Comparison of ENCODE assay signal across 8 mouse cellular contexts in the genomic region with DNA sequence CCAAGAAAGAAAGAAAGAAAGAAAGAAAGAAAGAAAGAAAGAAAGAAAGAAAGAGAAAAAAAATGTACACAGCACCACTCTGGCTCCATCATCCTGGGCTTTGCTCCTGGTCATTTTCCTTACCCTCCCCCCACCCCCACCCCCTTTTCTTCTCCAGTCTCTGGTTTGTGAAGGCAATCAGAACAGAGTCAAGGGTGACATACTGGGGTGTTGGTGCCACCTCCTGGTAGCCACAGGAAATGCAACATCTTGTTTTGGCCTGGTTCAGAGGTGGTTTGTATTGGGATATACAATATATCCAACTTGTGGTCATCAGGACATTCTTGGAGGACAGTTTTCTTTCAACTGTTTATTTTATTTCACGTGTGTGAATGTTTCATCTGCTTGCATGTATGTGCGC. TPM values are rescaled to one million over a fixed set of nuclear protein-coding genes. Genes with fewer than 3 reads are reported as not detected.
DNase-seq lines count a peak whose midpoint lies in the region; ATAC-seq and TF ChIP-seq lines count a peak whose summit lies in the region.

No protein-coding gene starts in this region.

- no peak for ATAC-seq in intestine, embryonic 14.5 days (replicated peaks; ENCODE audit: low FRiP score, low TSS enrichment, low read depth)
- no peak for ATAC-seq in intestine, embryonic 16.5 days
- peak; percentile 51; the same call in 1 of the 2 replicates for ATAC-seq in erythroid progenitor cell, adult 5-6 weeks (replicated peaks; ENCODE audit: low FRiP score, poor library complexity, severe bottlenecking)
- peak; percentile 58; the same call in 1 of the 2 replicates for ATAC-seq in hindbrain, embryonic 14.5 days (ENCODE audit: low FRiP score)

- no peaks in the 10 kb centered on the region for H3K36me3 ChIP-seq in intestine, embryonic 14.5 days (ENCODE audit: control insufficient read depth, insufficient read depth, low read length)
- H3K36me3 ChIP-seq in intestine, embryonic 16.5 days (ENCODE audit: control insufficient read depth, insufficient read depth, low read length), result no peaks in the 10 kb centered on the region
- H3K36me3 ChIP-seq in hindbrain, embryonic 14.5 days (replicated peaks; ENCODE audit: control insufficient read depth, insufficient read depth), result no peaks in the 10 kb centered on the region
- no peaks in the 10 kb centered on the region for H3K36me3 ChIP-seq in midbrain, embryonic 10.5 days

- H3K27me3 ChIP-seq in intestine, embryonic 14.5 days (replicated peaks; ENCODE audit: control insufficient read depth, insufficient read depth, low read length), result no peaks in the 10 kb centered on the region
- no peaks in the 10 kb centered on the region for H3K27me3 ChIP-seq in intestine, embryonic 16.5 days (replicated peaks; ENCODE audit: control insufficient read depth, insufficient read depth, low read length)
- no peaks in the 10 kb centered on the region for H3K27me3 ChIP-seq in hindbrain, embryonic 14.5 days (ENCODE audit: control insufficient read depth, insufficient read depth, low read length)
- no peaks in the 10 kb centered on the region for H3K27me3 ChIP-seq in midbrain, embryonic 10.5 days (ENCODE audit: low read depth, poor library complexity, severe bottlenecking)

- H3K4me3 ChIP-seq in intestine, embryonic 14.5 days (ENCODE audit: low read depth, low read length), result no peak overlapping the region
- no peak overlapping the region for H3K4me3 ChIP-seq in intestine, embryonic 16.5 days (ENCODE audit: low read length)
- no peak overlapping the region for H3K4me3 ChIP-seq in bone marrow, adult 2 months (replicated peaks; ENCODE audit: control insufficient read depth, low read depth, low read length)
- H3K4me3 ChIP-seq in hindbrain, embryonic 14.5 days (replicated peaks; ENCODE audit: low read length), result no peak overlapping the region
- H3K4me3 ChIP-seq in midbrain, embryonic 10.5 days, result no peak overlapping the region

- peak; percentile 84 for TF ChIP-seq CTCF in bone marrow, adult 2 months (IDR thresholded peaks at IDR 0.05; ENCODE audit: control insufficient read depth, insufficient read depth, low read length)

- WGBS in intestine, embryonic 14.5 days, result 33% methylated on average over 2 of the region's 2 CpGs
- WGBS in intestine, embryonic 16.5 days, result 30% methylated on average over 2 of the region's 2 CpGs
- 59% methylated on average over 2 of the region's 2 CpGs for WGBS in bone marrow, adult 2 months
- 37% methylated on average over 2 of the region's 2 CpGs for WGBS in hindbrain, embryonic 14.5 days
- WGBS in midbrain, embryonic 10.5 days, result 34% methylated on average over 2 of the region's 2 CpGs

- peaks cover 3% of the 10 kb centered on the region; the same call in 1 of the 2 replicates for H3K4me1 ChIP-seq in intestine, embryonic 14.5 days (replicated peaks; ENCODE audit: control insufficient read depth, insufficient read depth, low read length)
- peaks cover 3% of the 10 kb centered on the region; the same call in 1 of the 2 replicates for H3K4me1 ChIP-seq in intestine, embryonic 16.5 days (ENCODE audit: control insufficient read depth, insufficient read depth, low read length)
- H3K4me1 ChIP-seq in bone marrow, adult 2 months (ENCODE audit: control insufficient read depth, insufficient read depth, low read length), result no peaks in the 10 kb centered on the region; the same call in 1 of the 2 replicates
- no peaks in the 10 kb centered on the region for H3K4me1 ChIP-seq in hindbrain, embryonic 14.5 days (replicated peaks; ENCODE audit: control insufficient read depth, insufficient read depth, low read length)
- peaks cover 19% of the 10 kb centered on the region for H3K4me1 ChIP-seq in midbrain, embryonic 10.5 days

- no peak overlapping the region for H3K27ac ChIP-seq in intestine, embryonic 14.5 days (ENCODE audit: low read depth)
- no peak overlapping the region for H3K27ac ChIP-seq in intestine, embryonic 16.5 days (ENCODE audit: low read length)
- no peak overlapping the region for H3K27ac ChIP-seq in bone marrow, adult 2 months (ENCODE audit: control insufficient read depth, insufficient read depth, low read depth, low read length, poor library complexity)
- no peak overlapping the region for H3K27ac ChIP-seq in hindbrain, embryonic 14.5 days
- 0 out of 2 replicates have a peak overlapping the region, but pooled peaks have one; percentile 49 for H3K27ac ChIP-seq in midbrain, embryonic 10.5 days (replicated peaks)

- H3K9ac ChIP-seq in intestine, embryonic 14.5 days (ENCODE audit: low read length), result no peak overlapping the region
- no peak overlapping the region for H3K9ac ChIP-seq in intestine, embryonic 16.5 days (ENCODE audit: low read depth, low read length)
- H3K9ac ChIP-seq in hindbrain, embryonic 14.5 days, result no peak overlapping the region

- no peak overlapping the region for H3K4me2 ChIP-seq in intestine, embryonic 14.5 days (ENCODE audit: low read length)
- H3K4me2 ChIP-seq in intestine, embryonic 16.5 days (ENCODE audit: low read depth, low read length), result no peak overlapping the region
- no peak overlapping the region for H3K4me2 ChIP-seq in hindbrain, embryonic 14.5 days (replicated peaks)

- TF ChIP-seq POLR2A in bone marrow, adult 2 months (IDR thresholded peaks at IDR 0.05; ENCODE audit: borderline replicate concordance, control insufficient read depth, low read depth, low read length), result no peak

- H3K9me3 ChIP-seq in intestine, embryonic 14.5 days (ENCODE audit: control insufficient read depth, low read length), result no peaks in the 10 kb centered on the region
- no peaks in the 10 kb centered on the region; the same call in 1 of the 2 replicates for H3K9me3 ChIP-seq in intestine, embryonic 16.5 days (ENCODE audit: control insufficient read depth, low read length)
- no peaks in the 10 kb centered on the region for H3K9me3 ChIP-seq in hindbrain, embryonic 14.5 days (ENCODE audit: control insufficient read depth, low read length)
- H3K9me3 ChIP-seq in midbrain, embryonic 10.5 days (replicated peaks), result no peaks in the 10 kb centered on the region

- peak; percentile 91 for DNase-seq in intestine, embryonic 14.5 days (ENCODE audit: low spot score)
- DNase-seq in hindbrain, embryonic 14.5 days (ENCODE audit: low spot score), result peak; percentile 82
- peak; percentile 70 to 76 for DNase-seq in left cerebral cortex, adult 18-20 months (ENCODE audit: low spot score in 2 of 2)
- DNase-seq in midbrain, embryonic 10.5 days (ENCODE audit: low spot score), result peak; percentile 75
- DNase-seq in spleen, adult 12 weeks (ENCODE audit: low spot score), result peak; percentile 46

RNA-seq across cellular contexts. Expression of a gene that starts 26.1 kb away (rescaled TPM):
- polyA plus RNA-seq in intestine, embryonic 14.5 days (2014; fragmentation: Nextera tagmentation; extraction: Ambion mirVana), result 19.5 and 22.5 TPM in 2 replicates
- polyA plus RNA-seq in intestine, embryonic 16.5 days (2015; fragmentation: Nextera tagmentation; extraction: Ambion mirVana), result 11.7 and 12.4 TPM in 2 replicates
- polyA plus RNA-seq in bone marrow, adult 2 months (2011; ENCODE audit: insufficient read depth, insufficient read length, low replicate concordance, missing spikeins), result not detected in 2 replicates
- not detected in 2 replicates for total RNA-seq in erythroid progenitor cell, adult 5-6 weeks (2015; ENCODE audit: low replicate concordance)
- not detected in 2 replicates for total RNA-seq in erythroid progenitor cell, adult 5-6 weeks (2017; ENCODE audit: low replicate concordance)
- polyA plus RNA-seq in hindbrain, embryonic 14.5 days (2014; fragmentation: Nextera tagmentation; extraction: Ambion mirVana), result 0.92 and 1.7 TPM in 2 replicates
- under 1 TPM; 0.21 to 0.40 TPM for total RNA-seq in left cerebral cortex, adult 18-20 months (2021)
- 0.25 and 0.35 TPM in 2 replicates for polyA plus RNA-seq in midbrain, embryonic 10.5 days (2016; fragmentation: Nextera tagmentation; extraction: Ambion mirVana)

RNA-seq across cellular contexts. Expression of a gene that starts 31.0 kb away (rescaled TPM):
- polyA plus RNA-seq in intestine, embryonic 14.5 days (2014; fragmentation: Nextera tagmentation; extraction: Ambion mirVana), result 67.5 and 69.3 TPM in 2 replicates
- 33.1 and 37.1 TPM in 2 replicates for polyA plus RNA-seq in intestine, embryonic 16.5 days (2015; fragmentation: Nextera tagmentation; extraction: Ambion mirVana)
- polyA plus RNA-seq in bone marrow, adult 2 months (2011; ENCODE audit: insufficient read depth, insufficient read length, low replicate concordance, missing spikeins), result 20.1 and 45.9 TPM in 2 replicates
- 36.9 and 38.2 TPM in 2 replicates for total RNA-seq in erythroid progenitor cell, adult 5-6 weeks (2015; ENCODE audit: low replicate concordance)
- 50.6 and 85.7 TPM in 2 replicates for total RNA-seq in erythroid progenitor cell, adult 5-6 weeks (2017; ENCODE audit: low replicate concordance)
- 53.9 and 70.7 TPM in 2 replicates for polyA plus RNA-seq in hindbrain, embryonic 14.5 days (2014; fragmentation: Nextera tagmentation; extraction: Ambion mirVana)
- total RNA-seq in left cerebral cortex, adult 18-20 months (2021), result 100 to 1,000 TPM; 109 to 115 TPM
- polyA plus RNA-seq in midbrain, embryonic 10.5 days (2016; fragmentation: Nextera tagmentation; extraction: Ambion mirVana), result 70.7 and 72.9 TPM in 2 replicates

RNA-seq across cellular contexts. Expression of a gene that starts 45.2 kb away (rescaled TPM):
- not detected in 2 replicates for polyA plus RNA-seq in intestine, embryonic 14.5 days (2014; fragmentation: Nextera tagmentation; extraction: Ambion mirVana)
- not detected in 2 replicates for polyA plus RNA-seq in intestine, embryonic 16.5 days (2015; fragmentation: Nextera tagmentation; extraction: Ambion mirVana)
- polyA plus RNA-seq in bone marrow, adult 2 months (2011; ENCODE audit: insufficient read depth, insufficient read length, low replicate concordance, missing spikeins), result not detected in 2 replicates
- total RNA-seq in erythroid progenitor cell, adult 5-6 weeks (2015; ENCODE audit: low replicate concordance), result not detected in 2 replicates
- total RNA-seq in erythroid progenitor cell, adult 5-6 weeks (2017; ENCODE audit: low replicate concordance), result not detected in 2 replicates
- not detected in 2 replicates for polyA plus RNA-seq in hindbrain, embryonic 14.5 days (2014; fragmentation: Nextera tagmentation; extraction: Ambion mirVana)
- not detected for total RNA-seq in left cerebral cortex, adult 18-20 months (2021)
- not detected in 2 replicates for polyA plus RNA-seq in midbrain, embryonic 10.5 days (2016; fragmentation: Nextera tagmentation; extraction: Ambion mirVana)

Comparison
In these comparisons a context has a peak if more than half of its experiments do, and no peak if none do; other contexts are left out.
1. ATAC-seq: peak in erythroid progenitor cell, adult 5-6 weeks (single experiment) and hindbrain, embryonic 14.5 days (single experiment); none in intestine, embryonic 14.5 days (single experiment) and intestine, embryonic 16.5 days (single experiment).
2. Peak in every context shown above with its lines, with median percentiles within 50 percentile points of each other: DNase-seq.